Mouse (Mus musculus) kidney, adult 2 months (tissue): ENCODE measurements around the gene Cpt1a. TPM values are rescaled to one million over a fixed set of nuclear protein-coding genes. Genes with fewer than 3 reads are reported as not detected.

Source experiments
- DNase-seq: peaks from one replicate; pipeline ENCODE4 v3.0.0; 2021
- H3K27ac ChIP-seq: fragments of 200-500 bp; 2 replicates; pipeline ENCODE4 v1.5.1; 2012; ENCODE audit warnings: low read depth, low read length, control low read depth, inconsistent platforms; ENCODE audit not compliant: insufficient read depth
- H3K27me3 ChIP-seq: fragments of 200-500 bp; replicated peaks from 2 replicates; pipeline ENCODE4 v1.6.1; 2012; ENCODE audit warnings: mild to moderate bottlenecking, moderate library complexity, low read length, inconsistent platforms; ENCODE audit not compliant: control insufficient read depth, insufficient read depth
- H3K36me3 ChIP-seq: fragments of 200-500 bp; 2 replicates; pipeline ENCODE4 v1.6.1; 2012; ENCODE audit warnings: mild to moderate bottlenecking, moderate library complexity, low read length, inconsistent platforms; ENCODE audit not compliant: control insufficient read depth, insufficient read depth
- H3K4me1 ChIP-seq: fragments of 200-500 bp; 2 replicates; pipeline ENCODE4 v1.6.1; 2011; ENCODE audit warnings: low read length; ENCODE audit not compliant: control insufficient read depth, insufficient read depth
- H3K4me3 ChIP-seq: fragments of 200-500 bp; 2 replicates; pipeline ENCODE4 v1.5.1; 2011; ENCODE audit warnings: mild to moderate bottlenecking, low read depth, low read length, control low read depth; ENCODE audit not compliant: insufficient read depth
- CTCF ChIP-seq: fragments of 200-500 bp; conservative IDR thresholded peaks from 2 replicates; pipeline ENCODE4 v1.5.1; 2011; ENCODE audit warnings: low read depth, mild to moderate bottlenecking, control low read depth, low read length, moderate library complexity, mixed read lengths; ENCODE audit not compliant: insufficient read depth, insufficient read length
- POLR2A ChIP-seq: fragments of 200-500 bp; IDR thresholded peaks from one replicate; pipeline ENCODE4 v1.6.1; 2011; ENCODE audit warnings: low read depth, low read length, control low read depth
- WGBS: fragments of 180-500 bp; shearing (Covaris S2); methylation state at CpG from one replicate; pipeline ENCODE4 v1.1.7; 2018; 5-methylcytosine and 5-hydroxymethylcytosine counted together
- polyA plus RNA-seq: library from polyadenylated mRNA; depleted of rRNA; stranded (reverse); fragments of >200 nt; gene quantifications from 2 replicates; pipeline ENCODE4 v1.2.3, GENCODE M21; 2012; rRNA removed

Gene Cpt1a
- polyA plus RNA-seq, result 232 and 272 TPM in 2 replicates

DNA sequence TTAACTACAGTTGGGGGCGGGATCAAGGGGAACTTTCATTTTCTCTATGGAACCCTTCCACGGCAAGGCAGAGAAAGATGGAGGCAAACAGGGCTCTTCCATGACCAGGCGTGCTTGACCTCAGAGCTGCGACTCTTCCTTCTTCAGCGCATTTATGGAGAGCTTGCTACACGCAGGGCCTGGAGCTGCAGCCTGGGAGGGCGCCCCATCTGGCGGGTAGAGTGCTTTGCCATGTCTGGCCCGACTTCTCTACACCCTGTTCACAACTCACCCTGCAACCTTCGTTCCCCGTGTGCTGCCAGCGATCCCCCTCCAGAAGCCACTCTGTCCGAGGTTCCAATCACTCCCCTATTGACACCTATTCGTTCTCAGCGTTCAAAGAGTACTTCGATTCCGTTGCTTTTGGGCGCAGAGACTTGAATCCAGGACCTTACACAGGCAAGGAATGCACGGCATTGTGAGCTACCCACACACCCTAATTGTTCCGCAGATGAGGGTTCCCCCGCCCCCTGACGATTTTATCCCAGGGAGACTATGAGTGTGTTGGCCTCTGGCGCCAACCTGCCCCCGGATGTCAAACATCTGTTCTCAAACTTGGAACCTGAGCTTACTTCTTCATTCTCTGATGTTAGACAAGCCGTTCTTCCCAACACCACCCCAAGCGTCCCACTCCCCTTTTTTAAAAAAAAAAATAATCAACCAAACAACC is at the start of gene Cpt1a:
Gene Cpt1a (plus strand): TSS at position 74 of the 709 bp plus-strand sequence.
- H3K27me3 ChIP-seq, result no peaks in the 10 kb centered on the region
- peak; percentile 66 for DNase-seq
- H3K36me3 ChIP-seq, result no peaks in the 10 kb centered on the region
- peak within 1 kb of the TSS; percentile 100 for H3K27ac ChIP-seq
- WGBS, result 5% methylated on average over 26 of the region's 26 CpGs
- peaks cover 3% of the 10 kb centered on the region; the same call in 1 of the 2 replicates for H3K4me1 ChIP-seq
- H3K4me3 ChIP-seq, result peak within 1 kb of the TSS; percentile 97
- TF ChIP-seq CTCF (peak; percentile 58), POLR2A (no peak)

DNA sequence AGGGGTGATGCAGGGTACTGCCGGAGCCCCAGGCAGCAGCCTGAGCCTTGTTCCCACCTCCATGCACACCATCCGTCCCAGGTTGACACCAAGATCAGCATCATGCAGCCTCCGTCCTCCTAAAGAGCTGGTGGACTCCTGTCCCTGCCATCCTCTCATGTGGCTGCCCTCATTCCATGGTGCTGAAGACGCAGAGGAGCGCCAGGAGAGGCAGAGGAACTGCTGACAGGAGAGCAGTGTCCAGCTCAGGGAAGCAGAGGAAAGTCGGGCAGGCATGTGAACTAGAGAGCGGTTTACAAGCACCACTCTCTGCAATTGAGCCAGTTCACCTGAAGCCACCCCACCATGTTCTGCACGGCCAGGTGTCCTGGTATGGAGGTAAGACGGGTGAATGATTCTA is 48.8 kb upstream of the Cpt1a start:
- H3K27ac ChIP-seq, result no peak overlapping the region
- H3K36me3 ChIP-seq, result no peaks in the 10 kb centered on the region; the same call in 1 of the 2 replicates
- no peak overlapping the region for H3K4me3 ChIP-seq
- H3K4me1 ChIP-seq, result no peaks in the 10 kb centered on the region
- no peak for DNase-seq
- H3K27me3 ChIP-seq, result no peaks in the 10 kb centered on the region
- TF ChIP-seq CTCF, result no peak
- TF ChIP-seq POLR2A, result no peak
- 95% methylated on average over 9 of the region's 9 CpGs for WGBS

DNA sequence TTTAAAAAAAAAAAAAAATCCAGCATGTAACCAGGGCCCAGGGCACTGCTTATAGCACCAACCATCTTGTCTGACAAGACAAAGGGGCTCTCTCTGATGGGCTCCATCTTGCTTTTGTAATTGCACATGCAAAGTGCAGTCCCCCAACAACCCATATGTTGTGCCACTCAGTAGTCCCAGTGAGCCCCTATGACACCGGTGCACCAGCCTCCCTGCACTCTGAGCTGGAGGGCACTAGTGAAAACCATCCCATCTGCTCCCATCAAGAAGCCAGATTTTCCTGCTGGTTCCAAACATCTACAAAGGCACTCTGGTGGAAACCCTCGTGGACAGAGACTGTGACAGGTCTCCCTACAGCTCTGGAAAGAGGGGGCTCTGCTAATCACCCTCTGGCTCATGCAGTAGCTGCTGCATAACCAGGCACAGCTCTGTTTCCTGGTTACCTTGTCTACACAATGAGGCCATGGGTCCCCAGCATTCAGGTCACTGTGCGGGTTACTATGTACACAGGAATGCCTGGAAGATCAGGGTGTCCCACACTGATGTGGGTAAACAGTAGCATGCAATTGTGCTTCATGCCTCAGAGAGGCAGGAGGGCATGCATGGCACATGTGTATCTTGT is 46.3 kb upstream of the Cpt1a start:
- H3K36me3 ChIP-seq, result no peaks in the 10 kb centered on the region; the same call in 1 of the 2 replicates
- no peaks in the 10 kb centered on the region for H3K27me3 ChIP-seq
- DNase-seq, result no peak
- no peaks in the 10 kb centered on the region for H3K4me1 ChIP-seq
- H3K4me3 ChIP-seq, result no peak overlapping the region
- TF ChIP-seq POLR2A (no peak), CTCF (no peak)
- WGBS, result 97% methylated on average over 3 of the region's 3 CpGs
- H3K27ac ChIP-seq, result no peak overlapping the region

DNA sequence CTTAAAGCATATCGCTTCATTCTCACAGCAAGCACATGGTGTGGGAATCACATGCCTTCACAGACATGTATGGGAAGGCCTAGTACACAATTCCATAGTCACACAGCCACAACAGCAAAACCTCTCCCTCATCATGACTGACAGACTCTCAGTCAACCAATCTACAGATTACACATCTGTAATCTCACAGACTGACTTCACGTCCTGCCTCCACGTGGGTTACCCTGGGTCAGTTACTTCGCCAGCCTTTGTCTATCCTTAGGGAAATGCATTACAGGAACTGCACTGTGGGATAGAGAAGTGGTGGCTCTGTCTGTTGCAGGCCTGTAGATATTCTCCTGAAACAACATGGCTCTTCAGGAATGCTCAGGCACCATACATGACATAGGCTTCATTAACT is 40.2 kb upstream of the Cpt1a start:
- no peak for DNase-seq
- no peak for TF ChIP-seq POLR2A
- no peak for TF ChIP-seq CTCF
- H3K27me3 ChIP-seq, result no peaks in the 10 kb centered on the region
- WGBS, result 73% methylated on average over 4 of the region's 4 CpGs
- H3K36me3 ChIP-seq, result no peaks in the 10 kb centered on the region
- H3K4me1 ChIP-seq, result peaks cover 6% of the 10 kb centered on the region
- H3K4me3 ChIP-seq, result peak overlapping the region; percentile 95
- no peak overlapping the region for H3K27ac ChIP-seq

DNA sequence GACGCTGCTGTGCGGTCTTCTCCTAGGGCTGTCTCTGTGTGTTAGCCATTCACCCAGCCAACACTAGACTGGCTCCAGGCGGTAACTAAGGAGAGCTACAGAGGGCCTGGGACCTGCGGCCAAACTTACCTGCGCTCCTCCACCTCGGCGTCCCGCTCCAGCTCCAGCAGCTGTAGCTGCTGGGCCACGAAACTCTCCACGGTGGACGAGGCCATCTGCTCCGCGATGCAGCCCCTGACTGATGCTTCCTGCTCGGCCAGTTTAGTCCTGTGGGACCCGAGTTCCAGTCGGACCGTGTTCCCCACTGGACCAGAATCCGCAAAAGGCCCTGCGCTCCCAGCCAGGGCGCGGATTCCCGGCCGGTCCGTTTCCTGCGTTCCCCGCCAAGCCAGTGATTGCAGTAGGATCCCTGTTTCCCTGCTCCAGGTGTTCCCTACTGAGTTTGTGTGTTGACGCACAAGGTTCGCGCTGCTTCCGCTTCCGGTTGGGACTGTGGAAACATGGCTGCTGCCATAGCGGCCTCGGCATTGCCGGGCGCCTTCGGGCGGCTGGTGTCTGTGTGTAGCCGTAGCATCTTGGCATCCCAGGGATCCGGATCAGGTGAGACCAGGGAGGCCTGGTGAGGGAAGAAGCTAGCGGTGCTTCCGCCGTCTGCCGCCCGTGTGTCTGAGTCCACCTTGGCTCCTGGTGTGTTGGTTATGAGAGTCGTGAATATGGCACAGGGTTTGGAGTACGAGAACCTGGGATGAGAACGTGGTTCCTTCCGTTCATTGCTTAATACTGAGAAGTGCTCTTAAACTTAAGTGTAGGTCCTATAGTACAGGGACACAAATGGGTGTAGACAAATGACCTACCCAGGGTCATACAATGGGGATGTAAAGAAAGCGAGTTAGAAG is 39.3 kb upstream of the Cpt1a start, which contains the start of the genes Mrpl21 and Ighmbp2:
Gene Mrpl21 (plus strand): TSS at position 330 of the 896 bp plus-strand sequence.
Gene Ighmbp2 (minus strand): TSS at position 446 of the 896 bp plus-strand sequence.
- under 1% methylated on average over 49 of the region's 49 CpGs for WGBS
- no peaks in the 10 kb centered on the region for H3K36me3 ChIP-seq
- peak within 1 kb of the TSS; percentile 95 for H3K4me3 ChIP-seq
- peak; percentile 96 for DNase-seq
- TF ChIP-seq CTCF (no peak), POLR2A (peak; percentile 45)
- H3K4me1 ChIP-seq, result peaks cover 6% of the 10 kb centered on the region
- H3K27me3 ChIP-seq, result no peaks in the 10 kb centered on the region
- H3K27ac ChIP-seq, result 0 out of 2 replicates have a peak within 1 kb of the TSS, but pooled peaks have one; percentile 1

DNA sequence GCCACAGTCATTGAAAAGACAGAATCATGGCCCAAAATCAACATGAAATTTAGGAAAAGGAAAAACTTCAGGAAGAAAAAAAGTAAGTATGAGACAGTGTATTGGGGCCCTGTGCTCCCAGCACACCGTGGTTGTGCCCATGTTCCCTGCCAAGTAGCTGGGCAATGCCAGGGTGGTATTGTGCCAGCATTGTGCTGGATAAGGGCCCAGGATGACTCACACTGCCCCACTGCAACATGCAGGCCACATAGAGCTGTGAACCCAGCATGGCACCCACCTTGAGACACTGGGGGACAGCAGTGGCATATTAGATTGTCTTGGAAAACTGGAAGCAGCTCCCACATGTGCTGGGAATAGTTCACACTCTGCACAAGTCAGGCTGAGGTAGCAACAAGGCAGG is 33.1 kb upstream of the Cpt1a start:
- Histone ChIP-seq H3K36me3 (no peaks in the 10 kb centered on the region), H3K27ac (no peak overlapping the region), H3K4me3 (no peak overlapping the region), H3K4me1 (no peaks in the 10 kb centered on the region), H3K27me3 (no peaks in the 10 kb centered on the region)
- WGBS, result 79% methylated on average over 1 of the region's 1 CpGs
- TF ChIP-seq POLR2A (no peak), CTCF (no peak)
- no peak for DNase-seq

DNA sequence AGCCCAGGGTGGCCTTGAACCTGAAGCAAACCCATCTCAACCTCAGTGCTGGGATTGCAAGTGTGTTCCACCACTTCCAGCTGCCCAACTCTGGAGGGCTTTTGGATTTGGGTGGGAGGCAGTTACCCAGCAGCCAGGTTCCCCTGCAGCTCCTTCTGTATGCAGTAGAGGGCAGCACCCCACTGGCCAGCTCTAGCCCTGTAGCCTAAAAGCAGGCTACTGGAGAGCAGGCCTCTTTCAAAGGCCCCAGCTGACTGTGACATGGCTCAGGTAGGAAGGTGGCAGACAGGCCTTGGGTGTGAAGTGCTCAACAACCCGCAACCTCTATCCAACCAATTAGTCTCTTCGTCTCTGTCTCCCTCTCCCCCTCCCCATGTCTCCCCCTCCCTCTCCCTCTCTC is 30.1 kb upstream of the Cpt1a start:
- Histone ChIP-seq H3K27ac (no peak overlapping the region), H3K4me1 (no peaks in the 10 kb centered on the region), H3K27me3 (no peaks in the 10 kb centered on the region), H3K36me3 (no peaks in the 10 kb centered on the region), H3K4me3 (no peak overlapping the region)
- DNase-seq, result peak; percentile 68
- TF ChIP-seq CTCF (peak; percentile 87), POLR2A (no peak)
- WGBS, result 73% methylated on average over 2 of the region's 2 CpGs
